Mouse (Mus musculus) gastrocnemius, postnatal 10 days (tissue): ENCODE results near the gene Ccdc169. TPM values are rescaled to one million over a fixed set of nuclear protein-coding genes. Genes with fewer than 3 reads are reported as not detected.

Experiments
- DNase-seq: peaks from one replicate; pipeline ENCODE4 v3.0.0; 2021; ENCODE audit warnings: mixed read lengths
- long read RNA-seq, 2 experiments: library from polyadenylated mRNA; stranded (forward); transcript quantifications; one replicate each; pipeline ENCODE4 v2.0.0; 2021
- total RNA-seq, 2 experiments: library from RNA; stranded (reverse); gene quantifications; 2 replicates each; pipeline ENCODE4 v1.2.3; 2021

The Ccdc169 gene
- total RNA-seq, result under 1 TPM; 0.14 to 0.16 TPM
- long read RNA-seq, experiment 1, result 0 reads
- long read RNA-seq, experiment 2, result 0 reads

DNA sequence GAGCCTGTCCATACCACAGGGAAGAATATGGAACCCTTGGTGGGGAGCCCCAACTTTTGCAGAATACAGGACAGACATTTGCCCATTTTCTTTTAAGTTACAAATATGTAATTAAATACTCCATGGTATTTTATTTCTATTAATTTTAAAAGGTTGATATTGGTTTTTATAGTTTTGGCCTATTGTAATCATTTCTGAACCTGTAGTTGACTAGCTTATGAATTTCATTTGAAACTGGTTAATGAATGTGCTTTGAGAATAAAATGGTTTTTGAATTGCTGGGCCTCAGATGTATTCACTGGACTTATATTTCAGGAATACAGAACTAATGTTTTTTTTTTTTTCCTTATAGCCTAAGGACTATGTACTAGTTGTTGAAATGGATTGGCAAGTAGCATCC lies at the start of gene Ccdc169:
Ccdc169 (plus strand) TSS at position 301 of the 400 bp plus-strand sequence.
- no peak for DNase-seq

GRCm38 (mm10) chr3:55087360-55087759 lies 49.8 kb upstream of the Ccdc169 start:
- DNase-seq, result no peak

DNA sequence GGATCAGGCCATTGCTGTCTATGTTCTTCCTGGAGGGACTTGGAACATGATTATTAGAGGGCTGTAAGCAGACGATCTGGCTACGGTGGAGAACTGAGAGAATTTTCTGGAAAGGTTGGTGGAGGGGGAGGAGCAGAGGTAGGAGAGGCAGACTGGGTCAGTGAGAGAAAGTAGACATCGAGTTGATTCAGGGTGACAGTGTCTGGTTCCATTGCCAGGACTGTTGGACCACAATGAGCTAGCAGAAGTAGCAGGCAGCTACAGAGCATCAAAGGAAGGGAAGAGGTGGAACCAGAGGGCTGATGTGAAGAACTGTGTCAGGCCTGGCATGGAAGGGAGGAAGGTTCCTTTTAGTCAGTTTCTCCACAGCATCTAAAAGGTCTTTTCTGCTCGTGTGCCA lies 48.8 kb upstream of the Ccdc169 start:
- DNase-seq, result no peak

DNA sequence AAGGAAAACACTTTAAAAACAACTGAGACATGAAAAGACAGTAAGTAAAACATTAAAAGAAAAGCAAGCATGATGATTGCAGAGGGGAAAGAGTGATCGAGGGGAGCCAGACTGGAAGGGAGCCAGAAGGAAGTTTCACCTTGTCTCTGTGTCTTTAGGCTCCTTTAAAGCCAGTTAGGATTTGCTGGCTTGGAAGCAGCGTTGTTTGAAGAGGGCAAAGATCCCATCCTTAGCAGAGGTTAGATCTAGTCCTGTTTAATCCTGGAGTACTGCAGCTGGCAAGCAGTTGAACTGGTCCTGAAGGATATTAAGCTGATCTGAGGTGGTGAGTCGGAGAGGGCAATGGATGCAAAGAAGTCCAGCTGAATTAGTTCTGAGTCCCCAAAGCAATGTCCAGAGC lies 48.3 kb upstream of the Ccdc169 start:
- no peak for DNase-seq

GRCm38 (mm10) chr3:55089291-55089690 lies 47.8 kb upstream of the Ccdc169 start:
- DNase-seq, result no peak

GRCm38 (mm10) chr3:55093161-55093560 lies 44.0 kb upstream of the Ccdc169 start:
- DNase-seq, result no peak

GRCm38 (mm10) chr3:55095968-55096654 lies 41.0 kb upstream of the Ccdc169 start:
- peak; percentile 44 for DNase-seq

DNA sequence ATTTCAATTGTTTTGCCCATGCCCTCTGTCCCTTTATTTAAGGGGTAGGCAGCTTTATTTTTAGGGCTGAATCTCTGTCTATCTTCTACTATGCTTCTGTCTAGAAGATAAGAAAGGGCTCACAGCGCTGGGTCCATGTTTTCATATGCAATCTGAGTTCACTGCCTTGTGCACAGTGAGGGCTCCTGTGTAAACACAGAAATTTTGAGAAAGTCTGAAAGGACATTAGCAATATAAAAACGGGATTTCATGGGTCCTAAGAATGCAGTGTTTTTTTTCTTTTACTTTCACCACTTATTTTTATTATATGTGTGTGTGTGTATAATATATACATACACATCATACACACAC lies 40.5 kb upstream of the Ccdc169 start:
- DNase-seq, result no peak

DNA sequence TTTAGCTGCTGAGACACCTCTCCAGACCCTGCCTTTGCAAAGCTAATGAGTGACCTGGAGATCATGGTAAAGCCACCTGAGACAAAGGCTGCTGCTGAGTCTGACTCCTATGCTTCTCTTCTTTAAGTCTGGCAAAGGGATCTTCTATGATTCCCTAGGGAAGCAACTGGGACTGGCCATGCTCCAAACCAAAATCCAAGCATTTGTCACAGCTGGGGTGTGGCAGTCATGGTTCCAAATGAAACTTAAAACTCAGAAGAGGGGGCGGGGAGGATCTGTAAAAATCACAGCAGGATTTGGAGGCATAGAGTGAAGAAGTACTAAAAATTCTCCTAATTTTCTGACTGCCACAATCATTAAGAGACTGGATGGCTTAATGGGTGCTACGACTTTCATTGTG lies 40.0 kb upstream of the Ccdc169 start:
- peak; percentile 40 for DNase-seq

GRCm38 (mm10) chr3:55098014-55098413 lies 39.1 kb upstream of the Ccdc169 start:
- no peak for DNase-seq

- DNase-seq, result peak; percentile 47
Measured at GRCm38 (mm10) chr3:55098990-55099389, 38.1 kb upstream of the Ccdc169 start.

DNA sequence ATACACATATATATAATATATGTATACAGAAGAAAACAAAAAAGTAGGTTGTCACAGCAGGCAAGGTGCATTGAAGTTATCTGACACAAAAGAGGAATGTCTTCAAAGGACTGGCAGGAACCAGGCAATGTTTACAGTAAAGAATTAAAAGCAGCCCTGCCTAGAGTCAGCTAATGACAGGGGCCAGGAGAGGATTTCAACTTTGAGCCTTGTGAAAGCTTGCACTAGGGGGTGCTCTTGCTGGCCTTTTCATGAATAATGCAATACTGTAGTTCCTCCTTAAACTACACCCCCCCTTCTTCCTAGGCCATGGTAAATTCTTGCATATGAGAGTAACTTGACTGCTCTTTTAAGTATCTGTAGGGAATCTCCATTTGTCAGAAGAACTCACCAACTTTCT lies 36.0 kb upstream of the Ccdc169 start:
- DNase-seq, result no peak

GRCm38 (mm10) chr3:55105372-55106023 lies 31.6 kb upstream of the Ccdc169 start:
- DNase-seq, result no peak

DNA sequence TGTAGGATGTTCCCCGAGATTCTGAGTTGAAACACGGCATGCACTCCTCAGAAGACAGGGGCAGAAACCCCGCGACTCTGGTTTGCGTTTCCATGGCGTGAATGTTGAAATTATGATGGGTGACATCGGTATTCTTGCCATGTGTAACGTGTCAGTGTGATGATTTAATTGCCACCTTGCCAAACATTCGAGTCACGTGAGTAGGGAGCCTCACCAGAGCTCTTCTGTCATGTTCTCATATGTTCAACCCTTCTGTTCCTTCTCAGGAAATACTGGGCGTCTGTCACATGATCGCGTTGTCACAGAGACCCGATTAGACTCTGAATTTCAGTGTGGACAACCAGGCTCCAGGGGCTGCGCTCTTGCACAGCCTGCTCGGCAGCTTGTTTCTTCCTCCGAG lies 31.1 kb upstream of the Ccdc169 start:
- no peak for DNase-seq

DNA sequence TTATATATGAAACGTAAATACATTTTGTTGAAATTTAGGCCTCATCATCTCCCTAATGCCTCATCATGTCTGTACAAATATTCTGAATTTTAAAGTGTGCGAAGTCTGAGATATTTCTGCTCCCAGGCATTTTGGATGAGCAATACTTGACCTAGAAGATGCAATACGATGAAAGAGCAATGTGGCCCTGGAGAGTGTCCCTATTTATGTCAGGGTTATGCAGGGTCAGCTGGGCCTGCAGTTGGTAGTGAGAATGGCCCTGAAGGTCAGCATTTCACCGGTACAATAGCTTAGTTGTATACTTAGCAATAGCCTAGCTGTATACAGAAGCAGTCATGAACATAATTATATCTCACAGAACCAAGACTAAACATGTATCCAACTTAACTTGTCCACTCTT lies 28.0 kb upstream of the Ccdc169 start:
- no peak for DNase-seq

- DNase-seq, result peak; percentile 99
Measured at GRCm38 (mm10) chr3:55111935-55112709, 25.0 kb upstream of the Ccdc169 start, which contains the start of gene Spg20. Gene Spg20 (plus strand): TSS chr3:55112108.

GRCm38 (mm10) chr3:55112710-55113415 lies 24.3 kb upstream of the Ccdc169 start:
- DNase-seq, result no peak

DNA sequence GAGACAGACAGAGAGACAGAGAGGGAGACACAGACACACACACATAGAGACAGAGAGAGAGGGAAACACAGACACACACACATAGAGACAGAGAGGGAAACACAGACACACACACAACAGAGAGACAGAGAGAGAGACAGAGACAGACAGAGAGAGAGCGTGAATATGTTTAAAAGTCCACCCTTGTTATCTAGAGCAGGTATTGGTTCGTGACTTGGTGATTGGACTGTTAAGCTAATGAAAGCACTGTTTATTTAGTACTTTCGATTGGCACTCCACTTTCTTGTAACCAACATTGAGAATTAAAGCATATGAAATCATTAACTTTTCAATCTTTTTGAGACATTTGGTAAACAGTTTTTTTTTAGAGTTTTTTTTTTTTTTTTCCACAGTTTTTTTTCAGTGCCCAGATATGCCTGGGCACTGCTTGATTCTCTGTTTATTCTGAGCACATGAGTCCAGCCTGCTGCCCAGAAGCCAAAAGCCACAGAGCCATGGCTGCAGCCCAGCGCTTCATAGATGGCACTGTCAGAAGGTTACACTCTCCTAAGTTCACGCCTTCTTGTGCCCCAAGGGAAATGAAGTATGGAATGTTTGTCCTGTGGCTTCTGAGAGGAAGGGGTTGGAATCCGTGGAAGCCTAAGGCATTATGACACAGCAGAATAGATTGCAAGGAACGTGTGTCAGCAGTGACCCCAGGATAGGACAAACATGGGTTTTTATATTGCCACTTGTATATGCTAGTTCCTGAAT lies 22.6 kb upstream of the Ccdc169 start:
- DNase-seq, result peak; percentile 34

- DNase-seq, result no peak
Measured at GRCm38 (mm10) chr3:55115071-55115470, 22.1 kb upstream of the Ccdc169 start.

GRCm38 (mm10) chr3:55115989-55116388 lies 21.1 kb upstream of the Ccdc169 start:
- DNase-seq, result no peak

- DNase-seq, result peak; percentile 48
Measured at GRCm38 (mm10) chr3:55119275-55119898, 17.8 kb upstream of the Ccdc169 start.
